In the genomic region with DNA sequence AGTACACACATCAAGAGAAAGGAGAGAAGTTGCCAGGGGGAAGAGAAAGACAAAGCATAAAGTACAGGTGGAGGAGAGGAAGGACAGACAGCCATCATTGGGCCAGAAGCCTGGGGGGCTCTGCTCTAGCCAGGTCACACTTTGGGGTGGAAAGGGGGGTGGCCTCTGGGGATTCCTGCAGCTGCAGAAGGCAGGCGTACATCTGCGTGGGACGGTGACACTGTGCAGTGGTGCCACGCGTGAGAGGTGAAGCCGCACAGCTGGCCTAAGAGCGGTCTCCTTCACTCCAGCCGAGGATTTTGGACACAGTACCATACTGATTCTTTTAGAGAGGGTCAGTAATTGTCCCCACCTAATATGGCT, we compare ENCODE assay signal across 13 mouse cellular contexts.
"Had no signal": no experiment of that assay in that cellular context is flagged by ENCODE, and none has a peak within 500 bp of the region (broad histone marks: within the 10 kb centered on the region; RNA-seq: fewer than 3 reads in every experiment).

No protein-coding gene starts in this region.

- DNase-seq: kidney, postnatal 25 days; layer of hippocampus, postnatal 36 days; liver; lung, postnatal 14 days; thymus, adult 18-20 months; thymus, postnatal 14 days had no signal

- H3K4me2 ChIP-seq: limb, embryonic 12.5 days; lung, embryonic 15.5 days; midbrain, embryonic 11.5 days; midbrain, embryonic 15.5 days; neural tube, embryonic 12.5 days had no signal

- ATAC-seq: midbrain, embryonic 15.5 days had no signal

- H3K36me3 ChIP-seq: limb, embryonic 12.5 days; midbrain, embryonic 15.5 days; neural tube, embryonic 12.5 days had no signal

- H3K9me3 ChIP-seq: limb, embryonic 12.5 days; lung, embryonic 15.5 days; megakaryocyte, embryonic 14.5 days; midbrain, embryonic 15.5 days; neural tube, embryonic 12.5 days had no signal

- H3K27me3 ChIP-seq: lung, embryonic 15.5 days; megakaryocyte, embryonic 14.5 days; neural tube, embryonic 12.5 days had no signal

- H3K27ac ChIP-seq: limb, embryonic 12.5 days; lung, embryonic 15.5 days; macrophage; midbrain, embryonic 15.5 days; neural tube, embryonic 12.5 days had no signal

- H3K9ac ChIP-seq: limb, embryonic 12.5 days; lung, embryonic 15.5 days; midbrain, embryonic 15.5 days; neural tube, embryonic 12.5 days had no signal

- H3K4me3 ChIP-seq: limb, embryonic 12.5 days; lung, embryonic 15.5 days; megakaryocyte, embryonic 14.5 days; midbrain, embryonic 15.5 days; neural tube, embryonic 12.5 days had no signal
